Mouse (Mus musculus) liver (tissue): ENCODE data around the gene Cox7c.
"Not testable (repeated sequence)": the region's sequence is repeated elsewhere in the genome, so short reads cannot be mapped to it uniquely, and the experiment has no call there.

Experiments
- DNase-seq: peaks from one replicate; pipeline ENCODE4 v3.0.0-alpha.2; 2020; ENCODE audit warnings: mixed read lengths

Cox7c gene

GRCm38 (mm10) chr13:86046254-86046951, at the start of gene Cox7c:
Gene Cox7c, minus strand, starts transcription at chr13:86046904.
- peak; percentile 88 for DNase-seq

DNA sequence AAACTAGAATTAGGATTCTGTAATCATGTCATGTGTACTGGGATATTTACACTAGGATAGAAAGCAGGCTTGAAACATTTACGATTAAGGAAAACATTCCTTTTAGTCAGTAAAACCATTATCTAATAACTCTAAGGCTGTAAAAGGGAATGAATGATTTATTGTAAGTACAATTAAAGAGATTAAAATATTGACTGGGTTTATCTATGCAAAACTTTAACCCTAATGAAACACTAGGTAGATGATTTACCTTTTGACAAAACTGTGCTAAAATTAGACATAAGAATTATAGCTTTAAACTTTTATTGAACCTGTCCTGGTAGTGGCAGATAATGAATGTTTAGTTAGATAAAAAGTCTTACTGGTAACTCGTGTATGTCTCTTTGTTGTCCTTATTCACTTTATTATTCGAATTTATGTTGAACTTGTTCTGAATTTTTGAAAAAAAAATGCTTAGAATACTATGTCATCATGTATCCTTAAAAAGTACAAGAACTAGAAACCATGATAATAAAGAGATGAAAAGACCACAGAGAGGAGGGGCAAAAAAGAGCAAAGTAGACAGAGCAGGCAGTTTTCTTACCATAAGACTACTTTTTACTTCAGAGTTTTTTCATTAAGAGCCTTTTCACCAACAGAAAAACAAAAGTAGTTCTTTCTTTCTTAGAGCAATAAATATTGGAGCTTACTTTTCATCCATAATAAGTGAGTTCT, 21.5 kb upstream of the Cox7c start:
- DNase-seq: no peak

GRCm38 (mm10) chr13:86067508-86067907, 20.8 kb upstream of the Cox7c start:
- DNase-seq: no peak

- DNase-seq: not testable (repeated sequence)
These were observed 7.4 kb upstream of the Cox7c start for GRCm38 (mm10) chr13:86054091-86054490.

- DNase-seq: no peak
These were observed 41.6 kb downstream of the Cox7c start for GRCm38 (mm10) chr13:86004907-86005675.
